Mouse (Mus musculus) small intestine, adult 2 months (tissue): Measurements from ENCODE around the gene Tmem132d. TPM values are rescaled to one million over a fixed set of nuclear protein-coding genes. Genes with fewer than 3 reads are reported as not detected.

ENCODE experiments used
- H3K27ac ChIP-seq: fragments of 200-500 bp; 2 replicates; pipeline ENCODE4 v1.5.1; 2012; ENCODE audit warnings: low read depth, low read length, control low read depth, inconsistent platforms; ENCODE audit not compliant: insufficient read depth
- H3K27me3 ChIP-seq: fragments of 200-500 bp; 2 replicates; pipeline ENCODE4 v1.6.1; 2012; ENCODE audit warnings: mild to moderate bottlenecking, moderate library complexity, low read length, inconsistent platforms; ENCODE audit not compliant: control insufficient read depth, insufficient read depth
- H3K36me3 ChIP-seq: fragments of 200-500 bp; 2 replicates; pipeline ENCODE4 v1.6.1; 2012; ENCODE audit warnings: mild to moderate bottlenecking, low read length, control low read depth, inconsistent platforms; ENCODE audit not compliant: control insufficient read depth, insufficient read depth
- H3K4me1 ChIP-seq: fragments of 200-500 bp; 2 replicates; pipeline ENCODE4 v1.6.1; 2012; ENCODE audit warnings: low read length, inconsistent platforms, mixed read lengths; ENCODE audit not compliant: control insufficient read depth, insufficient read depth, insufficient read length
- H3K4me3 ChIP-seq: fragments of 200-500 bp; 2 replicates; pipeline ENCODE4 v1.5.1; 2012; ENCODE audit warnings: low read depth, mild to moderate bottlenecking, control low read depth, inconsistent platforms, low read length, moderate library complexity
- CTCF ChIP-seq: fragments of 200-500 bp; IDR thresholded peaks from 2 replicates; pipeline ENCODE4 v1.5.1; 2012; ENCODE audit warnings: low read depth, mild to moderate bottlenecking, control low read depth, inconsistent platforms, low read length, moderate library complexity, mixed read lengths; ENCODE audit not compliant: insufficient replicate concordance, insufficient read length; ENCODE audit errors: extremely low read depth
- POLR2A ChIP-seq: fragments of 200-500 bp; IDR thresholded peaks from 2 replicates; pipeline ENCODE4 v1.6.1; 2012; ENCODE audit warnings: low read depth, mild to moderate bottlenecking, control low read depth, inconsistent platforms, low read length, moderate library complexity
- WGBS: fragments of 180-500 bp; shearing (Covaris S2); methylation state at CpG from one replicate; pipeline ENCODE4 v1.1.7; 2018; 5-methylcytosine and 5-hydroxymethylcytosine counted together
- polyA plus RNA-seq: library from polyadenylated mRNA; depleted of rRNA; stranded (reverse); fragments of >200 nt; gene quantifications from 2 replicates; pipeline ENCODE4 v1.2.3, GENCODE M21; 2012

Gene Tmem132d
- polyA plus RNA-seq, 1 experiment: 0.15 TPM

DNA sequence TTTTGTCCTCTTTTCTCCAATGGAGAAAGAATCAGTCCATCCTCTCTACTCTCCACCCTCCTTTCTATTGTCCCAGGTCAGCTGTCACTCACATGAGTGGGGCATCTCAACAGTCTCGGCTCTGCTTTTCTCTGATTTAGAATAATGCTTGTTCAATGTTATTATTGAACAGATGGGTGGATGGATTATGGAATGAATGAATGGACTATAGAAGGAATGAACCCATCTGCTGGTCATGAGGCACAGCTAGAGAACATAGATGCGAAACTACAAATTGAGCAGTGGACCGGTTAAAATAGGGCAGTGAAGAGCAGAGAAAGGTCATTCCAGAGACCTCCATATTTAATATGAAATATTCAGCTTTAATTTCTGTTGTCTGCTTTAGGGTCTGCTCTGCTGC lies 514.5 kb downstream of the Tmem132d start:
- Histone ChIP-seq H3K27me3 (no peaks in the 10 kb centered on the region), H3K4me3 (no peak overlapping the region), H3K36me3 (no peaks in the 10 kb centered on the region), H3K27ac (no peak overlapping the region), H3K4me1 (no peaks in the 10 kb centered on the region)
- TF ChIP-seq CTCF (no peak), POLR2A (no peak)
- 87% methylated on average over 3 of the region's 3 CpGs for WGBS

DNA sequence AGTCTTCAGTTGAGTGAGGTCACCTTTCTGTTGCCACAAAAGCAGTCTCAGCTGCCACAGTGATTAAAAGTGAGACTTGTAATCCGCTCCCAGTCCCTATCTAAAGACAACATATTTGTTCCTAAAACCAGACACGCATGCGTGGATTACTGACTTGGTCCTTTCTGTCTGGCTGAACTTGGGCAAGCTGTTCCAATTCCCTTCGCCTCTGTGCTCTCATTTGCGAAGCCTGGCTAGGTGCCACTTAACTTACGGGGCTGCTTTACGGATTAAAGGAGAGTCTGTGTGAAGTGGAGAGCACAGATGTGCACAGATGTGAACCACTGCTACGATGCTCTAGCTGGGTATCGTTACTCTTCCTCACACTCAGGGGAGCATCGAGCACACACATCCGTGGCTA lies 518.7 kb downstream of the Tmem132d start:
- no peak for TF ChIP-seq CTCF
- no peak for TF ChIP-seq POLR2A

DNA sequence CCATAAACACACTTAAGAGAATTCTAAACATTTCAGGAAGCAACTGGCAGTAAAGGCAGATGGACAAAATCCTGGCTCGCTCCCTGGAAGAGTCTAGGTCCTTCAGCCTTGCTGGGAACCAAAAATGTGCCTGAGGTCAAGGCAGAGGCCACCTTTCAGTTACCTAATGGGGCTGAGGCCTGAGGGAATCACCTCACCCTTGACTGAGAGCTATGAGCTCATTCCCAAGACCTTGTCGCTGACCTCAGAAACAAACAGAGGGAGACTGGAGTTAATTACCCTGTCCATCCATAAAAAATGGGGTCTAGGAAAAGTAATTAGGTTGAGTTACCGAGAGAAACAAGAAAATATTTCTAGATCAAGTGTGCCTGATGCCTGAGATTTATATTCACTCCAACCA lies 521.3 kb downstream of the Tmem132d start:
- Histone ChIP-seq H3K27ac (no peak overlapping the region), H3K4me3 (no peak overlapping the region), H3K27me3 (no peaks in the 10 kb centered on the region), H3K4me1 (no peaks in the 10 kb centered on the region), H3K36me3 (no peaks in the 10 kb centered on the region)
- WGBS: 36% methylated on average over 3 of the region's 3 CpGs
- TF ChIP-seq POLR2A (no peak), CTCF (no peak)

More for the DNA sequence above, 518.7 kb downstream of the Tmem132d start:
- Histone ChIP-seq H3K27me3 (no peaks in the 10 kb centered on the region), H3K27ac (no peak overlapping the region), H3K36me3 (no peaks in the 10 kb centered on the region), H3K4me1 (no peaks in the 10 kb centered on the region), H3K4me3 (no peak overlapping the region)
- 84% methylated on average over 11 of the region's 11 CpGs for WGBS

DNA sequence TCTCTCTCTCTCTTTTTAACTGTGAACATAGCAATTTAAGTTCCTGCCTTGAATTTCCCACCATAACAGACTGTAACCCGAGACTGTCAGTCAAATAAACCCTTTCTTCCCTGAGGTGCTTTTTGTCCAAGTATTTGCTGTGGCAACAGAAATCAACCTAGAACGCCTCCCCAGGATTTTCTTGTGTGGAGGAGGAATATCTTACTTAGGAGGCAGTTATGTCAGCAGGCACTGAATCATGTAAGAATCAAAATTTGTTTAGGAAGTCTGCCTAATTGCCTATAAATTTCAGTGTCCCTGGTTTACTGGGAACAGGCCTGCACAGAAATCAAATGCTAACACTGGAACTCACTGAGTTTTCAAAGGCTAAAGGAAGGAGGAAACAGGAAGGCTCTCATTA lies 522.5 kb downstream of the Tmem132d start:
- no peaks in the 10 kb centered on the region for H3K27me3 ChIP-seq
- no peak overlapping the region for H3K27ac ChIP-seq
- 39% methylated on average over 2 of the region's 2 CpGs for WGBS
- no peaks in the 10 kb centered on the region for H3K36me3 ChIP-seq
- H3K4me3 ChIP-seq: no peak overlapping the region
- TF ChIP-seq CTCF: no peak
- no peak for TF ChIP-seq POLR2A
- no peaks in the 10 kb centered on the region for H3K4me1 ChIP-seq

DNA sequence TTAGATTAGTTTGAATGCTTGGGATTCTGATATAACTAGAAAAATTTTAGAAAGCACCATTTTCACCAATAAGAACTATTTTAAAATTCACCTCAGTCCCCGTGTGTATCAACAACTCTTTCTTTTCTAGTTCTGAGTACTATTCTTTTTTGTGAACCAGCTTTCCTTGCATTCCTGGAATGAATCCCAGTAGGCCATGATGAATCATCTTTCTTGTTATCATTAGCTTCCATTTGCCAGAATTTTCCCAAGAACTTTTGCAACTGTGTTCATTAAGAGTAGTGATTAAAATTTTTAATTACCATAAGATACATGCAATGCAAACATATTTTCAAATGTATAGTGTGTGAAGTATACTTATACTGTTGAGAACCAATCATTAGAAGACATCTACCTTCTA lies 537.7 kb downstream of the Tmem132d start:
- no peak for TF ChIP-seq POLR2A
- no peak for TF ChIP-seq CTCF
- WGBS: 68% methylated on average over 1 of the region's 1 CpGs
- Histone ChIP-seq H3K27ac (no peak overlapping the region), H3K4me1 (no peaks in the 10 kb centered on the region), H3K4me3 (no peak overlapping the region), H3K27me3 (no peaks in the 10 kb centered on the region), H3K36me3 (no peaks in the 10 kb centered on the region)

DNA sequence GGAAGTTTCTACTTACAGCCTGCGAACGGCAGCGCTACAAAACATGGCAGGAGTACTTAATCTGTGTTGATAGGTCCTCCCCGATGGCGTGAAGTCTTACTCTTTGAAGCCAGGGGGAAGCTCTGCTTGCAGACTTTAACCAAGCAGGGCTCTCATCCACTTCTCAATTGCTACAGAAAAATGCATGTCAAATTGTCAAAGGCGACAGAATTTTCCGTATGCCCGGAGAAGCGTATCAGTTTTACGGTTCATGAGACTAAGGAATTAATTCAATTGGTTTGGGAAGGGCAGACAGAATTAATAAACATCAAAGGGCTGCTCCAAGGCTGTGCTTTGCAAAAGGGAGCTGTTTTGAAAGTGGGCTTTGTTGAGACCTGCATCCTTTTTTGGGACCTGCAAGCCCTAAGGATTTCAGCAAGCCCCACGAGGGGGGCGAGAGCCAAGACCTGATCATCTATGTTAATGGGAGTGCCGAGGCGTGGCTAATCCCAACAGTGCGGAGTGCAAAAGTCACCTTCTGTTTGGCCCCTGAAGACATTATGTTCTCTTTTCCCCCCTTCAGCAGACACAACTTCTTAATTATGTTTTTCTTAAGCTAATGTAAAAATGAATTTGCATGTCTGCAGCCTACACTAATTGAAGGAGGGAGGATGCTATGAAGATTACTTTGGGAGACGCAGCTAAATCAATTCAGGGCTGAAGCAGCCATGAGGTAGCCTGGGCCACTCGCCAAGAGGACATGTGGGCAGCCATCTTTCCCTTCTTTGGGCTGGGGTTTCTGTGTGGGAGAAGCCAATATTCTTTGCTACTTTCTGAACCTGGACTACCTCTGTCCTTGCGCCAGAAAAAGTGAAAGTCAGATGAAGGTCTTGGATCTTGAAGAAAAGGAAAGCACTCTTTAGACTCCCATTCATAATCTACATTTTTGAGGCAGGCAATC lies 547.0 kb downstream of the Tmem132d start:
- no peaks in the 10 kb centered on the region for H3K4me1 ChIP-seq
- no peaks in the 10 kb centered on the region for H3K27me3 ChIP-seq
- no peak overlapping the region for H3K27ac ChIP-seq
- no peaks in the 10 kb centered on the region for H3K36me3 ChIP-seq
- TF ChIP-seq CTCF (no peak), POLR2A (no peak)
- WGBS: 91% methylated on average over 18 of the region's 18 CpGs
- H3K4me3 ChIP-seq: no peak overlapping the region

DNA sequence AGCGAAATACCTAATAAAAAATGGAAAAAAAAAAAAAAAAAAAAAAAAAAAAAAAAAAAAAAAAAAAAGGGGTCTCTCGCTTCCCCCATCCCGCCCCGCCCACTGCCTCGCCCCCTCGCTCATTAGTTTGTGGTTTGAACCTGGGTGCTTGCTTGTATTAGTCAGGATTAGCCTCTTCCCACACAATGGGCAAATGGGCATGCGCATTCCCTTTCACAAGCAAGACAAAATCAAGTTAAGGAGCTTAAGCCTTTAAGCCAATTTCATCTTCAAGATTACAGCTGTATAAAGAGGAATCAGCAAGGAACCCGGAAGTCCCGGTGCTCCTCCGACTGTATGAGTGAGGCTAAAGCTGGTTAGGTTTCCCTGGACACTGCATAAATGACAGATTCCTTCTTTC lies 549.9 kb downstream of the Tmem132d start:
- TF ChIP-seq POLR2A: no peak
- TF ChIP-seq CTCF: no peak
- no peak overlapping the region for H3K27ac ChIP-seq
- H3K4me3 ChIP-seq: no peak overlapping the region
- H3K36me3 ChIP-seq: no peaks in the 10 kb centered on the region
- H3K4me1 ChIP-seq: no peaks in the 10 kb centered on the region
- no peaks in the 10 kb centered on the region for H3K27me3 ChIP-seq
- 63% methylated on average over 9 of the region's 10 CpGs for WGBS

DNA sequence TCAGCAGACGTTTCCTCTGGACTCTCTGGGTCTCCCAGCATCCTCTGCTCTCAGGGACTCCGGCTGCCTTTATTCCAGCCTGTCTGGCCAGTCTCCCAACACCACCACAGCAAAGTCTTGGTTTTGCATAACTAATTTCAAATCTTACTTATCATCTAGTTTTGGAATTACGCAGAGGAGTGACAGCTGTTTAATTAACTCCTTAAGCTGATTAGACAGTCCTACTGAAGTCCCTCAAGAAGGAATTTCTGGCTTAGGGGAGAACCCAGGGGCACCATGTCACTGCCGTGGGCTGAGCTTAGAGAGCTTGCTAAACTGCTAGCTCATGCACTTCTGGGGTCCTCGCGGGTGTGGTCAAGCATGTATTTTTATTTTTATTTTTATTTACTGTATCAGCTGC lies 558.4 kb downstream of the Tmem132d start:
- no peak overlapping the region for H3K27ac ChIP-seq
- TF ChIP-seq CTCF (no peak), POLR2A (no peak)
- no peaks in the 10 kb centered on the region for H3K27me3 ChIP-seq
- no peaks in the 10 kb centered on the region for H3K4me1 ChIP-seq
- H3K4me3 ChIP-seq: no peak overlapping the region
- 80% methylated on average over 6 of the region's 6 CpGs for WGBS
- no peaks in the 10 kb centered on the region for H3K36me3 ChIP-seq
